8 mouse cellular contexts compared by ENCODE assay signal in genomic region chr8:79208691-79209640, GRCm38 (mm10). TPM values are rescaled to one million over a fixed set of nuclear protein-coding genes. Genes with fewer than 3 reads are reported as not detected.
DNase-seq lines count a peak whose midpoint lies in the region; ATAC-seq lines count a peak whose summit lies in the region.

No protein-coding gene starts in this region.

- no peak for DNase-seq in frontal cortex, postnatal 10 days (ENCODE audit: low spot score in 2 of 2)
- DNase-seq in fibroblast of lung, adult 2 months (ENCODE audit: low read depth) = peak; percentile 96
- DNase-seq in heart, postnatal 25 days (ENCODE audit: low spot score) = peak; percentile 16
- DNase-seq in kidney, postnatal 36 days = peak; percentile 9 to 22
- no peak for DNase-seq in testis, postnatal 10 days (ENCODE audit: low spot score)
- no peak for DNase-seq in spleen, adult 12 weeks (ENCODE audit: low spot score)

- intact Hi-C loops in heart, postnatal 25 days (cut with DNase I) = no loop called here

- no peak overlapping the region for H3K27ac ChIP-seq in midbrain, embryonic 13.5 days

- peak overlapping the region; percentile 53; the same call in 1 of the 2 replicates for H3K9ac ChIP-seq in midbrain, embryonic 13.5 days (replicated peaks)

- no peaks in the 10 kb centered on the region for H3K36me3 ChIP-seq in midbrain, embryonic 13.5 days

- peak overlapping the region; percentile 36 for H3K4me3 ChIP-seq in midbrain, embryonic 13.5 days (replicated peaks)

- no peaks in the 10 kb centered on the region for H3K27me3 ChIP-seq in midbrain, embryonic 13.5 days

- peak overlapping the region; percentile 60 for H3K4me2 ChIP-seq in midbrain, embryonic 13.5 days (replicated peaks)

- 11% methylated on average over 15 of the region's 15 CpGs for WGBS in midbrain, embryonic 13.5 days

- ATAC-seq in frontal cortex, adult (ENCODE audit: low TSS enrichment) = peak; percentile 79
- ATAC-seq in midbrain, embryonic 13.5 days = peak; percentile 51; the same call in 1 of the 2 replicates

- H3K9me3 ChIP-seq in midbrain, embryonic 13.5 days = no peaks in the 10 kb centered on the region

- peaks cover 21% of the 10 kb centered on the region for H3K4me1 ChIP-seq in midbrain, embryonic 13.5 days (replicated peaks)

RNA-seq across cellular contexts. Expression of gene 1700011L22Rik, which starts 39.4 kb away (rescaled TPM):
- total RNA-seq in heart, postnatal 25 days (2021) = not detected
- not detected in 2 replicates for polyA plus RNA-seq in midbrain, embryonic 13.5 days (2015; fragmentation: Nextera tagmentation; extraction: Ambion mirVana)

Comparison
In these comparisons a context has a peak if more than half of its experiments do, and no peak if none do; other contexts are left out.
1. DNase-seq: peak in fibroblast of lung, adult 2 months (single experiment), heart, postnatal 25 days (single experiment) and kidney, postnatal 36 days (2 of 2); none in frontal cortex, postnatal 10 days (0 of 2), testis, postnatal 10 days (single experiment) and spleen, adult 12 weeks (single experiment).